Mouse (Mus musculus) heart, adult 2 months (tissue): ENCODE results near the gene Ctdspl.

Experiments
- CTCF ChIP-seq: fragments of 200-600 bp; IDR thresholded peaks from 2 replicates; pipeline ENCODE4 v1.8.1; 2022; ENCODE audit warnings: antibody characterized with exemption, mild to moderate bottlenecking, moderate library complexity
- POLR2A ChIP-seq: fragments of 200-500 bp; IDR thresholded peaks from 2 replicates; pipeline ENCODE4 v1.6.1; 2011; ENCODE audit warnings: mild to moderate bottlenecking, low read depth, low read length, control low read depth; ENCODE audit not compliant: insufficient read depth

GRCm38 (mm10) chr9:118975758-118976157, 49.5 kb downstream of the Ctdspl start:
- no peak for TF ChIP-seq POLR2A
- no peak for TF ChIP-seq CTCF
